Mouse (Mus musculus) ZHBTc4 (cell line): ENCODE data around the gene Pip4k2b.
"Not testable (repeated sequence)": the region's sequence is repeated elsewhere in the genome, so short reads cannot be mapped to it uniquely, and the experiment has no call there.

Experiments
- DNase-seq: peaks from one replicate; pipeline ENCODE4 v3.0.0-alpha.2; 2011; ENCODE audit warnings: low read depth, low spot score

Pip4k2b gene

GRCm38 (mm10) chr11:97753277-97753676 lies 8.8 kb upstream of the Pip4k2b start:
- no peak for DNase-seq

DNA sequence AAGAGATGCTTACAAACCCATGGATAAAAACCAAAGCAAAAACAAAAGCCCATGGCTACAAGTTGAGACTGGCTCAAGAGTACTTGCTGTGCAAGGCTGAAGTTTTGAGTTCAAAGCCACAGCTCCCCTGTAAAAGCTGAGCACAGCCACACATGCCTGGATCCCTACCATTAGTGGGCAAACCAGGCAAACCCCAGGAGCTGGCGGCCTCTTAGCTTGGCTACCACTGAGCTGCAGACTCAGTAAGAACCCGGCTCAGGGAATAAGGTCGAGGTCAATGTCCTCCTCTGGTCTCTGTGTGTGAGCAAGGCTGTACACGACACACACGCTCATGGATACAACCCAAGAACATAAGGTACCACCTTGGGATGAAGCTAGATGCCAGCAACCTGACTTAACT lies 4.0 kb upstream of the Pip4k2b start:
- no peak for DNase-seq

DNA sequence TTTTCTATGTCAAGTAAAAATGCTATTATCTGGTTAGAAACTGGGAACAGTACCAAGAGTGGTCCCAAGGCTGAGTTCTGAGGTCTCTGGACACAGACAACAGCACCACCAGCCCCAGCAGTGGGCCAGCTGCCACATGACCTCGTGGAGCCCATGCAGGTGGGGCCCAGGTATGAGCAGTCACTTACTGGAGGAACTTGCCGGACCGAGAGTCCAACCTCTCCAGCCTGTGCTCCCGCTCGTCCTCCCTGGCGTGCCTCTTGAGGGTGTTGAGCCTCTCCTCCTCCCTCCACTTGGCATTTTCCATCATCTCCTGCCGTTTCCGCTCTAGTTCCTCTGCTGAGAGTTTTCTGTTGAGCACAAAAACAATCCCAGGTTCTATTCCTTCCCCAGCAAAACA lies 3.3 kb upstream of the Pip4k2b start:
- DNase-seq = no peak

DNA sequence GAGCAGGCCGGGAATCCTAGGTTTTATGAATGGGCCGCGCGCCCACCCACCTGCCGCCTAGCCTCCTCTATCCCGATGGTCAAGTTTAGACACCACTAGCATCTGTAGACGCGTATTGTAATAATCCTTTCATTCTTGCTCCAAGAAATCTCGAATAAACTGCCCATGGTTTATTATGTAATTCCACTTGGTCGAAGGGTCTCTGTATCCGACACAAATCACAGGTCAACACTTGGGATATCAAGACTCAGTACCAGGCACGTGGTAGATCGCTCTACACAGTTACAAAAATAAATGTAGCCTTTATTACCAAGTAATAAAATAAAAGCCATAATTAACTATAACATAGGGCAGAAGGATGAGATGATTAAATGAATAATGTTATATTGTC lies 822 bp upstream of the Pip4k2b start:
- no peak for DNase-seq

DNA sequence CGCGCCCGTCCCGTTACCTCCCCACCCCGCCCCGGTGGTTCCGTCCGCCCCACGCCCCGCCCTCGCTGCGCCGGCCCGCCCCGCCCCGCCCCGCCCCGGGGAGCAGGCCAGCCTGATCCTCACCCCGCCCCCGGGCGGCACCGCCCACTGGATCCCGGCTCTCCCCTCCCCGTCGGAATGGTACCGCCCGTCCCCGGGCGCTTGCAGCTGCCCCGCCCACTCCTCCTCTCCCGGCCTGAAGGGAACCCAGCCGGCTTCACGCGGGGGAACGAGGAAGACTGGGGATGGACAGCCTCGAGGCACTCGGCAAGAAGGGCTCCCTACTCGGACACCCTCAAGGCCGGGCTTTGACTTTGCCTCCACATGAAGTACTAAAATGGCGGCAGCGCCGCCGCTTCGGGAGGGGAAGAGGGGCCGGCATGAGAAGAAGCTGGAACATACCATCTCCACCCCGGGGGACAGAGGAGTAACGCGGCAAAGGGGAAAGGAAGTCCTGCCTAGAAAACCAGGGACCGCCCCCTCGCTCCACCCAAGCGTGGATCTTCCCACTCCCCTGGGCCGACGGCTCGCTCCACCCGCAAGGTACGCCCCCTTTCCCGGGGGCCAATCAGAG lies 320 bp upstream of the Pip4k2b start:
- peak; percentile 100 for DNase-seq

DNA sequence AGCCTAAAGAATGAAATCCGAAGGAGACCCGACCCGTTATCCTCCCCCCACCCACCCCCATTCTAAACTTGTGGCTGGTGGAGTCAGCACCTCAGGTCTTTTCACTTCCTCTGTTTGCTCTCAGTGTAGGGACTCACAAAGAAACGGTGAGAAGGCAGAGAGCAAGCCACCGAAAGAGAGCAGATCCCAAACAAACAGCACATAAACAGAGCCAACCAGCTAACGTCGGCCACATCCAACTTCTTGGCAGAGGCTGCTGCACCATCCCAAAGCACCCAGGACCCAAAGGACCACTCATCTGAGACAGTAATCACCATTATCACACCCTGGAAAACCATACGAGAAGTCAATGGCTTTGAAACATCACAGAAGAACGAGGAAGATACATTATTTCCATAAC lies 1.1 kb downstream of the Pip4k2b start:
- no peak for DNase-seq

DNA sequence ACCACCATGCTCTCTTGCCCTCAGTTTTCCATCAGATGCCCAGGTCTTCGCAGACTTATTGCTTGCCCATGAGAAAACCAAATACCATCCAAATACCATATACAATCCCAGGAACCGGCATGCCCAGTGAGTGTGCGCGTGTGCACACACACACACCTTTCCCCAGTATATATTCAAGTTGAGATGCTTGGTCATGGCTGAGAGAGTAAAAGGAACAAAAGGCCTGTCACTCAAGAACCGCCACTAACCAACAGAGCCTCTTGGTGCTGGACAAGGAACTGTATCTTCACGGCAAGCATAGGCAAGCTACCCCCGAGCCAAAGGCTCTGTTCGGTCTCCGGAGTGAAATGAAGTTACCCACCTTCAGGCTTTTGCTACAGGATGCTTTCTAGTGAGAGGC lies 1.9 kb downstream of the Pip4k2b start:
- DNase-seq = no peak

GRCm38 (mm10) chr11:97742157-97742556 lies 2.3 kb downstream of the Pip4k2b start:
- DNase-seq = no peak

DNA sequence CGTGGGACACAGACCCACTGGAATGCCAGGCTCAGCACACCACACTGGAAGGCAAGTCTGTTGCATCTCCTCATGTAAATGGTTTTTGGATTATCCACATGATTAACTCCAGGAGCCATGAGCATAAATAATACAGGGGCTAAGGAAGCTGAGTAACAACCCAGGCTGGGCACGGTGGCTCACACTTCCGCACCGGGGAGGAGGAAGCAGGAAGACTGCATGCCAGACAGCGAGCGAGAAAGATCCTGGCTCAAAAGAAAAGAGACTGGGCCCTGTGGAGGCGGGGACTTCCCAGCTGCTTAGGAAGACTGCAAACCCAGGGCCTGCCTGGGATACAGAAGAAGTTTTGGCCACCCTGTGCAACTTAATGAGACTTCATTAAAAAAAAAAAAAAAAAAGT lies 4.3 kb downstream of the Pip4k2b start:
- DNase-seq = peak; percentile 59

- peak; percentile 84 for DNase-seq
Observed at GRCm38 (mm10) chr11:97739155-97739554, 5.3 kb downstream of the Pip4k2b start.

DNA sequence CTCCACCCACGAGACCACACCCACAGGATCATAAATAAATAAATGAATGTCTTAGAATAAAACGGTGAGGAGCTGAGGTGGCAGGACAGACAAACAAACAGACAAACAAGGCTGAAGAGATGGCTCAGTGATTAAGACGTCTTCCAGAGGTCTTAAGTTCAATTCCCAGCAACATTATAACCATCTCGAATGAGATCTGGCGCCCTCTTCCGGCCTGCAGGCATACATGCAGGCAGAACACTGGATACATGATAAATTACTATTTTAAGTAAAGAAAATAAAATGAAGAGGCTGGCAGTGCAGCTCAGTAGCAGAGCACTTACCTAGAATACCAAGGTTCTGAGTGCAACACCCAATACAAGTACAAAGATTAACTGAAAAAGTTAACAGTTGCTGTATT lies 5.8 kb downstream of the Pip4k2b start:
- peak; percentile 80 for DNase-seq

GRCm38 (mm10) chr11:97737600-97737999 lies 6.9 kb downstream of the Pip4k2b start:
- no peak for DNase-seq

DNA sequence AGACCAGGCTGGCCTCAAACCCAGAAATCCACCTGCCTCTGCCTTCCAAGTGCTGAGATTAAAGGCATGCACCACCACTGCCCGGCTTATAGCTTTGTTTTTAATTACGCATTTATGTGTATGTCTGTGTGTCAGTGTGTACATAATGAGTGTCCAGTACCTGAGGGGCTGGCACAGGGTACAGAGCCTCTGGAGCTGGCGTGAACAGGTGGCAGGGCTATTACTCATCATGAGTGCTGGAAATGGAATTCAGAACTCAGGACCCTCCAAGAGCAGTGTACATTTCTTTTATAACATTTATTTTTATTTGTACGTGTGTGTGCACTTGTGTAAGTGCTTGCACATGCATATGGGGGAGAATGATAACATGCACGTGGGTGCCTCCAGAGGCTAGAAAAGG lies 7.9 kb downstream of the Pip4k2b start:
- no peak for DNase-seq

DNA sequence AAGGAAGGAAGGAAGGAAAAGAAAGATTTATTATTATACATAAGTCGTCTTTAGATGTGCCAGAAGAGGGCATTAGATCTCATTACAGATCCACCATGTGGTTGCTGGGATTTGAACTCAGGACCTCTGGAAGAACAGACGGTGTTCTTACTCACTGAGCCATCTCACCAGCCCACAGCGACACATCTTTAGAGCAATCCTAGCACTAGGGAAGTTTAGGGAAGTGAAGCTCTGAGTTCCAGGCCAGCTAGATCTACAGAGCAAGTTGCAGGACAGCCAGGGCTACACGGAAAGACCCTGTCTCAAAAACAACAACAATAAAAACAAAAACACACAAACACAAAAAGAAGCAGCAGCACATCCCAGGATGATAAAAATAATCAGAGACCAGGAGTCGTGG lies 9.7 kb downstream of the Pip4k2b start:
- not testable (repeated sequence) for DNase-seq

DNA sequence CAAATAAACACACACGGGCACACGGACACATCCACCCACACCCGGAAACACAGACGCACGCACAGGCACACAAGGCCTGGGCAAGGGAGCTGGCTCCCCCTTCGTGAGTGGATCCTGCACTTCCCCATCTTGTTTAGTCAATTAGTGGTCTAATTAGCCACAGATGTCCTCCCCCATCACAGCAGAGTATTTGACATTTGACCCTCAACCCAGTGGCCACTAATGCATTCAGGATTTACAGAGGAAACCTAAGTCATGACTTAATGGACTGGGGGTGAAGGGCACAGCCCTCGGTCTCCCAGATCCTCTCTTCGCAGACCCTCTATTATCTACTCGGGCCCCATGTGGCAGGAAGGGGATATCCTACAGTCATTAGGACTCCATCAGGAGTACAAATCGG lies 10.8 kb downstream of the Pip4k2b start:
- no peak for DNase-seq

GRCm38 (mm10) chr11:97728730-97729129 lies 15.8 kb downstream of the Pip4k2b start:
- DNase-seq = no peak

GRCm38 (mm10) chr11:97728311-97728710 lies 16.2 kb downstream of the Pip4k2b start:
- DNase-seq = no peak

GRCm38 (mm10) chr11:97723709-97724108 lies 20.8 kb downstream of the Pip4k2b start:
- no peak for DNase-seq

DNA sequence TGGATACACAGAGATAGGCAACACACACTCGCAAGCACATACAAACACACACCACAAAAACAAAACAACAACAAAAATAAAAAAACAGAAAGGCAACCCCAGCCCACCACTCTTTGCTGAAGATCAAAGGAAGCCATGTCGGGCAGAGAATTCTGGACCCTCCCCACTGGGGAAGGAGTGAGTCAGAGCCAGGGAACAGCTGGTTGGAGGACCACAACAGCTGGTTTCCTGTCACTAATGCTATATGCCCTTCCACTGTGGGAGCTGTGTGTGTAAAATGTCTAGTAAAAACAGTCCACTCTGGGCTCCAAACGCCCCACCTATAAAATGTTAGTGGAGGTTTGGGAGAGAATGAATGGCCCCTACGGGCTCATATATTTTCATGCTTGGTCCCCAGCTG lies 23.2 kb downstream of the Pip4k2b start:
- no peak for DNase-seq

DNA sequence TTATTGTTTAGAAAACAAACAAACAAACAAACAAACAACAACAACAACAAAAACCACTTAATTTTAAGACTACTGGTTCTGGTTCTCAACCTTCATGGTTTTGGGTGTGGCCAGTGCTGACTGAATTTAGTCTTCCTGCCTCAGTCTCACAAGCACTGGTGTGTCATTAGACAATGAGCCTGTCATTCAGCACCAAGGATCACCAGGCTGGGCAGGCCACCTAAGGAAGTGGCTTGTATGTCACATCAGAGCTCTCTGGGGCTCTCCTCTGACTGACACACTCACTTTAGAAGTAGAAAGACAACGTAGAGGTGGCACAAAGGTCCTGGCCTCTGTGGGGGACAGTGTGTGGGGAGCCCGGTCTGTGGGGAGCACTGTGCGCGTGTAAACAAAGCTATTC lies 25.5 kb downstream of the Pip4k2b start:
- no peak for DNase-seq

DNA sequence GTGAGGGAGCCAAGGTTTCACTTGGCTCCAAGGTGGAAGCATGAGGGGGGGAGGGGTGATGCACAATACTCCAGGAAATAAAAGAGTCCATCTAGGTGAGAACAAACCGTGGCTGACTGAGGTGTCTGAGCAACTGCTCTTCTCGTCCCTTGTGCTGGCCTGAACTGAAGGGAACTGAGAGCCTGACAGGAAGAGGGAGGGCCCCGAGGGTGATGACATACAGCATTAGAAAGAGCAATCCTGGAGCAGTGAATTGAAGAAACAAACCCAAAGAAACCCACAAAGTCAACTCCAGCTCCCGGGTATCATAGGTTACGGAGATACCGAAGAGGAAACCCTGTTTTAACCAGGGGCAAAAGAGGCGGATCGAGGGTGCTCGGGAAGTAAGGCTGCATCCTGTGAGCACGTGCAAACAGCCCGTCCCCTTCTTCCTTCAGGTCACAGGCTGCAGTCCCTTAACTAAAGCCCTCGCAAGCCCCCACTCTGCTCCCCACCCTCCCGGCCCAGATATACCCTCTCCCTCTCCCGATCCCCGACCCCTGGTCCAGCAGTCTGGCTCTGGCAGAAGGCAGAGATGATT lies 26.1 kb downstream of the Pip4k2b start:
- no peak for DNase-seq

- no peak for DNase-seq
Observed at GRCm38 (mm10) chr11:97717369-97718280, 26.9 kb downstream of the Pip4k2b start.

- no peak for DNase-seq
Observed at GRCm38 (mm10) chr11:97716021-97716420, 28.5 kb downstream of the Pip4k2b start.
